Mouse (Mus musculus): ENCODE measurements around the gene Jkamp.

DNA sequence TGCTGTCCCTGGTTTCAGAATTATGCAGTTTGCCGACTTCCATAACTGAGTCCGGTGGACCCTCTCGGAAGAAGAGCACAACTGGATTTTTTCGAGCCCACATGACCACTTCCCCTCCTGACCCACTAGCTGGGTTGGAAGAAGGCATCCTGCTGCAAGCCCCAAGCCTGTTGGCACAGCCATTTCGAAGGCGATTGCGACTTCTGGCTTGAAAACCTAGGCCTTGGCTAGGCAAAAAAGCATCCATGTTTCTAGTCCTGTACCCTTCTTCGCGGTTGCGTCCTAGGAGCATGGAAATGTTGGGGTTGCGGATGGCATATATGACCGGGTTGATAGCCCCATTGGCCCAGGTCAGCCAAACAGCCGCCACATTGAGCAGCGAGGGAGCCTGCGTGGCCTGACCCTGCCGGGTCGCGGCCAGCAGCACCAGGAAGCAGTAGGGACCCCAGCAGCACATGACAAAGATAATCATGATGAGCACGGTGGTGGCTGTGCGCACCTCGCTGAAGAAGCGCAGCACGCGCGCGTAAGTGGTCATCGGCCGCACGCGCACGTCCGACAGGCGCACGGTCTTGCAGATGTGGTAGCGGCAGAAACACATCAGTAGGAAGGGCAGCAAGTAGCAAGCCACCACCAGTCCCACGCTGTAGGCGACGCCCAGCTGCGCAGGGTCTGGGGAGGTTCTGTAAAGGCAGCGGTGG, 15.6 kb upstream of the Jkamp start:
- TF ChIP-seq CTCF (IDR thresholded peaks at IDR 0.05; ENCODE audit: control insufficient read depth, insufficient read depth, low read length) (no peak), POLR2A (IDR thresholded peaks at IDR 0.05; ENCODE audit: borderline replicate concordance, control insufficient read depth, low read depth, low read length) (no peak; the same call in 1 of the 2 replicates)
